Comparison of ENCODE assay signal across 8 mouse cellular contexts in genomic region chr9:63658970-63659371, GRCm38 (mm10). TPM values are rescaled to one million over a fixed set of nuclear protein-coding genes. Genes with fewer than 3 reads are reported as not detected.
DNase-seq lines count a peak whose midpoint lies in the region; ATAC-seq and TF ChIP-seq lines count a peak whose summit lies in the region.

No protein-coding gene starts in this region.

- H3K4me3 ChIP-seq in hindbrain, embryonic 14.5 days (replicated peaks; ENCODE audit: low read length) = no peak overlapping the region
- no peak overlapping the region for H3K4me3 ChIP-seq in hindbrain, embryonic 10.5 days
- no peak overlapping the region for H3K4me3 ChIP-seq in hindbrain, postnatal 0 days (ENCODE audit: low read length)

- peaks cover under 1% of the 10 kb centered on the region; the same call in 1 of the 2 replicates for H3K4me1 ChIP-seq in hindbrain, embryonic 14.5 days (replicated peaks; ENCODE audit: control insufficient read depth, insufficient read depth, low read length)
- peaks cover 37% of the 10 kb centered on the region for H3K4me1 ChIP-seq in hindbrain, embryonic 10.5 days (replicated peaks)
- H3K4me1 ChIP-seq in hindbrain, postnatal 0 days (ENCODE audit: insufficient read depth, low read length) = peaks cover 13% of the 10 kb centered on the region

- H3K9me3 ChIP-seq in hindbrain, embryonic 14.5 days (ENCODE audit: control insufficient read depth, low read length) = no peaks in the 10 kb centered on the region
- H3K9me3 ChIP-seq in hindbrain, embryonic 10.5 days = no peaks in the 10 kb centered on the region
- H3K9me3 ChIP-seq in hindbrain, postnatal 0 days (ENCODE audit: low read length) = no peaks in the 10 kb centered on the region

- no peak overlapping the region for H3K9ac ChIP-seq in hindbrain, embryonic 14.5 days
- H3K9ac ChIP-seq in hindbrain, postnatal 0 days (replicated peaks; ENCODE audit: low read length) = no peak overlapping the region

- peak; percentile 70 for DNase-seq in hindbrain, embryonic 14.5 days (ENCODE audit: low spot score)
- DNase-seq in hindbrain, embryonic 10.5 days (ENCODE audit: low spot score) = no peak
- DNase-seq in adipocyte (ENCODE audit: low spot score) = peak; percentile 87
- peak; percentile 78 for DNase-seq in cerebellum, adult 8-10 months
- DNase-seq in hindbrain, postnatal 0 days (ENCODE audit: low spot score) = peak; percentile 80
- DNase-seq in thymus, postnatal 4 days = no peak
- DNase-seq in gastrocnemius, postnatal 25 days = no peak

- H3K27ac ChIP-seq in hindbrain, embryonic 14.5 days = 0 out of 2 replicates have a peak overlapping the region, but pooled peaks have one; percentile 22
- H3K27ac ChIP-seq in hindbrain, embryonic 10.5 days = no peak overlapping the region
- peak overlapping the region; percentile 15; the same call in 1 of the 2 replicates for H3K27ac ChIP-seq in hindbrain, postnatal 0 days

- no peak for TF ChIP-seq CTCF in hindbrain, postnatal 0 days (IDR thresholded peaks at IDR 0.05; ENCODE audit: low read depth)

- peak; percentile 61; the same call in 1 of the 2 replicates for ATAC-seq in hindbrain, embryonic 14.5 days (ENCODE audit: low FRiP score)
- peak; percentile 57; the same call in 1 of the 2 replicates for ATAC-seq in hindbrain, postnatal 0 days
- ATAC-seq in megakaryocyte progenitor cell, adult 5-6 weeks (replicated peaks; ENCODE audit: poor library complexity) = no peak

- WGBS in hindbrain, embryonic 14.5 days = 65% methylated on average over 5 of the region's 5 CpGs
- WGBS in hindbrain, embryonic 10.5 days = 77% methylated on average over 5 of the region's 5 CpGs
- 40% methylated on average over 5 of the region's 5 CpGs for WGBS in hindbrain, postnatal 0 days

- H3K4me2 ChIP-seq in hindbrain, embryonic 14.5 days (replicated peaks) = no peak overlapping the region
- H3K4me2 ChIP-seq in hindbrain, postnatal 0 days (ENCODE audit: low read depth, low read length) = no peak overlapping the region

- H3K27me3 ChIP-seq in hindbrain, embryonic 14.5 days (ENCODE audit: control insufficient read depth, insufficient read depth, low read length) = no peaks in the 10 kb centered on the region
- H3K27me3 ChIP-seq in hindbrain, embryonic 10.5 days (ENCODE audit: insufficient read depth, poor library complexity, severe bottlenecking) = no peaks in the 10 kb centered on the region
- H3K27me3 ChIP-seq in hindbrain, postnatal 0 days (ENCODE audit: insufficient read depth, low read length) = no peaks in the 10 kb centered on the region

- H3K36me3 ChIP-seq in hindbrain, embryonic 14.5 days (replicated peaks; ENCODE audit: control insufficient read depth, insufficient read depth) = no peaks in the 10 kb centered on the region
- H3K36me3 ChIP-seq in hindbrain, embryonic 10.5 days = peaks cover 88% of the 10 kb centered on the region
- no peaks in the 10 kb centered on the region for H3K36me3 ChIP-seq in hindbrain, postnatal 0 days (ENCODE audit: insufficient read depth, low read length)

RNA-seq across cellular contexts. Expression of gene Aagab, which starts 56.5 kb away (rescaled TPM):
- polyA plus RNA-seq in hindbrain, embryonic 14.5 days (2014; fragmentation: Nextera tagmentation; extraction: Ambion mirVana) = 59.2 and 66.6 TPM in 2 replicates
- polyA plus RNA-seq in hindbrain, embryonic 10.5 days (2016; fragmentation: Nextera tagmentation; extraction: Ambion mirVana) = 46.0 and 50.4 TPM in 2 replicates
- 30.9 and 37.0 TPM in 2 replicates for total RNA-seq in hindbrain, postnatal 0 days (2014; rRNA removed)
- polyA plus RNA-seq in hindbrain, postnatal 0 days (2015; fragmentation: Nextera tagmentation; extraction: Ambion mirVana) = 51.9 and 55.2 TPM in 2 replicates
- 16.0 and 18.0 TPM in 2 replicates for total RNA-seq in megakaryocyte progenitor cell, adult 5-6 weeks (2015)
- total RNA-seq in megakaryocyte progenitor cell, adult 5-6 weeks (2017) = 30.9 and 34.6 TPM in 2 replicates
- 10 to 100 TPM; 10.1 to 12.4 TPM for total RNA-seq in gastrocnemius, postnatal 25 days (2021)

RNA-seq across cellular contexts. Expression of gene Iqch, which starts 56.7 kb away (rescaled TPM):
- 0.21 and 0.37 TPM in 2 replicates for polyA plus RNA-seq in hindbrain, embryonic 14.5 days (2014; fragmentation: Nextera tagmentation; extraction: Ambion mirVana)
- polyA plus RNA-seq in hindbrain, embryonic 10.5 days (2016; fragmentation: Nextera tagmentation; extraction: Ambion mirVana) = 0.07 and 0.13 TPM in 2 replicates
- total RNA-seq in hindbrain, postnatal 0 days (2014; rRNA removed) = 0.26 TPM in 1 of 2 replicates, not detected in the other
- 0.18 TPM in 2 replicates for polyA plus RNA-seq in hindbrain, postnatal 0 days (2015; fragmentation: Nextera tagmentation; extraction: Ambion mirVana)
- not detected in 2 replicates for total RNA-seq in megakaryocyte progenitor cell, adult 5-6 weeks (2015)
- total RNA-seq in megakaryocyte progenitor cell, adult 5-6 weeks (2017) = not detected in 2 replicates
- total RNA-seq in gastrocnemius, postnatal 25 days (2021) = not detected

Comparison
In these comparisons a context has a peak if more than half of its experiments do, and no peak if none do; other contexts are left out.
1. DNase-seq: peak in hindbrain, embryonic 14.5 days (single experiment), adipocyte (single experiment), cerebellum, adult 8-10 months (single experiment) and hindbrain, postnatal 0 days (single experiment); none in hindbrain, embryonic 10.5 days (single experiment), thymus, postnatal 4 days (single experiment) and gastrocnemius, postnatal 25 days (single experiment).